Mouse (Mus musculus): ENCODE measurements around the gene Hormad2. TPM values are rescaled to one million over a fixed set of nuclear protein-coding genes. Genes with fewer than 3 reads are reported as not detected.

Hormad2 gene
- total and polyA plus RNA-seq, 3 experiments: 16.0 to 17.0 TPM; not detected in 1

DNA sequence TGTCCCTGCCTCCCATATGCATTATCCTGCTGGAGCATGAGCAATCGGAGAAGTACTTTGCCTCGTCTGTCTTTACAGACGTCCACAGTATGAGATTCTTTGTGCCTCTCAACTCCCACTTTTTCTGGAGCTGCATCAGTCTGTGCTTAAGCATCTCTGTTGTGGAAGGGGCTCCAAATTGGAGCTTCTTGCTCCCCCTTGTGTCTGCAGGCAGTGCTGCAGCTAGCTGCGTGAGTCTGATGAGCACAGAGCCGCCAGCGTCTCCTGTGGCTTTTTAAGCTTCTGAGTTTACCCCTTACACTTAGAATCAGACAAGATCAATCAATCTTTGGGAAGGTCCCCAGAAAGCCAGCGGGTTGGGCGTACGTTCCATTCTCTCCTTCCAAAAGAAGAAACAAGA lies 10.2 kb upstream of the Hormad2 start (continued):
- TF ChIP-seq ZNF384 (IDR thresholded peaks at IDR 0.05; ENCODE audit: low read depth, low read length) (no peak), JUND (IDR thresholded peaks at IDR 0.05; ENCODE audit: low read depth, low read length) (0 out of 2 replicates have a peak, but pooled peaks have one; percentile 26), POLR2A (IDR thresholded peaks at IDR 0.05; ENCODE audit: control insufficient read depth in 1 of 2, insufficient read depth in 1 of 2, low read depth in 1 of 2, low read length in 2 of 2, poor library complexity in 1 of 2) (no peak), CHD1 (IDR thresholded peaks at IDR 0.05; ENCODE audit: low read depth, low read length) (no peak), NRF1 (IDR thresholded peaks at IDR 0.05; ENCODE audit: insufficient read depth, low read depth, low read length, poor library complexity, severe bottlenecking) (no peak), TCF12 (IDR thresholded peaks at IDR 0.05; ENCODE audit: low read depth, low read length) (no peak), GATA1 (IDR thresholded peaks at IDR 0.05; ENCODE audit: low read depth, low read length) (no peak), MAX (IDR thresholded peaks at IDR 0.05; ENCODE audit: low read length) (peak; percentile 43; the same call in 1 of the 2 replicates), BHLHE40 (IDR thresholded peaks at IDR 0.05; ENCODE audit: borderline replicate concordance, low read depth, low read length) (no peak), MEF2A (IDR thresholded peaks at IDR 0.05; ENCODE audit: extremely low read depth, insufficient replicate concordance, low read depth, low read length, poor library complexity, severe bottlenecking) (no peak), ETS1 (IDR thresholded peaks at IDR 0.05; ENCODE audit: low read depth, low read length) (no peak), GABPA (IDR thresholded peaks at IDR 0.05; ENCODE audit: low read depth, low read length) (no peak), MYC (IDR thresholded peaks at IDR 0.05; ENCODE audit: low read depth, low read length) (no peak), POLR2AphosphoS2 (IDR thresholded peaks at IDR 0.05; ENCODE audit: low read length) (no peak)

DNA sequence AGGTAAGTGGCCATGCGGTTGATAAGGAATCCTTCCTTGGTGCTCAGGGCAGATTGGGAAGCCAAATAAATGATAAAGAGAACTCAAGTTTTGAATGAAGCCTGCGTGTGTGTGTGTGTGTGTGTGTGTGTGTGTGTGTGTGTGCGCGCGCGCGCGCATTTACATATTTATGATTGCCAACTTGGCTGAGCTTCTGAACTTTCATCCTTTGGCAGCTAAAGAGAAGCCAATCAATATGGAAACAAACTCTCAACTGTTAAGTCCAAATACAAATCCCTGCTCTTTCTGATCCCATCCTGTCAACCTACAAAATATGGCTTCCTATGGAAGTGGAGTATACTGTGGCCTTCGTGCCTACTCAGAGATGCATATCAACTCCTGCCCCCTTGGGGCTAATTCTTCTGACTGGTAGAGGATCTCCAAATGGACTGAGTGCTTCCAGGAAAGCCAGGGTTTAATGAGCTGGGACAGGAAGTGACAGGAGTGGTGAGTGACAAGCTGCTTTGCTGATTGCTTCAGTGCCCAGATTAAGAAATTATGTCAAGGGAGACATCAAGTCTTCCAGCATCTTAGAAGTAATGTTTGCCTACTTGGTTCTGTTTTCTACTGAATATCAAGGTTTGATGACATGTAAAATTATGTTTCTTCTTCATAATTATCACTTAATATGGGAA lies 5.4 kb upstream of the Hormad2 start:
- no peak for DNase-seq (ENCODE audit: low read depth, low spot score)
- H3K9ac ChIP-seq (ENCODE audit: control insufficient read depth, low read depth, low read length, poor library complexity, severe bottlenecking): no peak overlapping the region
- H3K4me3 ChIP-seq (ENCODE audit: control insufficient read depth in 1 of 2, insufficient read depth in 1 of 2, low read depth in 2 of 2, low read length in 2 of 2): no peak overlapping the region
- H3K79me2 ChIP-seq (ENCODE audit: control insufficient read depth, insufficient read depth, low read length, poor library complexity): no peaks in the 10 kb centered on the region
- H3K36me3 ChIP-seq (ENCODE audit: control insufficient read depth in 1 of 2, insufficient read depth in 2 of 2, low read length in 2 of 2): peaks cover 0 to under 1% of the 10 kb centered on the region in 2 experiments; a peak in 1 of 4 replicates
- peaks cover 2 to 3% of the 10 kb centered on the region in 2 experiments; a peak in 2 of 4 replicates for H3K27me3 ChIP-seq (ENCODE audit: control insufficient read depth in 1 of 2, insufficient read depth in 2 of 2, low read length in 2 of 2)
- no peaks in the 10 kb centered on the region; a peak in 1 of 4 replicates for H3K4me1 ChIP-seq (ENCODE audit: control insufficient read depth in 1 of 2, insufficient read depth in 2 of 2, low read length in 2 of 2)
- no peak overlapping the region for H3K27ac ChIP-seq (ENCODE audit: control insufficient read depth, low read depth, low read length)
- no peaks in the 10 kb centered on the region for H3K9me3 ChIP-seq (replicated peaks; ENCODE audit: insufficient read depth, low read length)
- TF ChIP-seq TCF12 (IDR thresholded peaks at IDR 0.05; ENCODE audit: low read depth, low read length) (no peak), USF1 (IDR thresholded peaks at IDR 0.05; ENCODE audit: low read depth, low read length) (no peak), POLR2AphosphoS5 (IDR thresholded peaks at IDR 0.05; ENCODE audit: borderline replicate concordance, low read depth, low read length) (no peak)

DNA sequence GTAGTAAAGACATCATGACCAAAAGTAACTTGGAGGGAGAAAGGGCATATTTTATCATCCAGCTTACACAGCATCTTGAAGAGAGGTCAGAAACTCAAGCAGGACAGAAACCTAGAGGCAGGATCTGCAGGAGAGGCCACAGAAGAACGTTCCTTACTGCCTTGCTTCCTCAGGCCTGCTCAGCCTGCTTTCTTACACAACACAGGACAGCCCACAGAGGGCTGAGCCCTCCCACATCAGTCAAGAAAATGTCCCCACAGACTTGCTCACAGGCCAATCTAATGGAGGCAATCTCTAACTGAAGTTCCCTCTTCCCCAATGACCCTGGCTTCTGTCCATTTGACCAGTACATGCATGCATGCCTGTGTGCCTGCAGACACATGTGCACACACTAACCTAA lies 1.4 kb upstream of the Hormad2 start:
- Histone ChIP-seq H3K27me3 (ENCODE audit: control insufficient read depth in 1 of 2, insufficient read depth in 2 of 2, low read length in 2 of 2) (no peaks in the 10 kb centered on the region; a peak in 1 of 4 replicates), H3K27ac (ENCODE audit: control insufficient read depth, low read depth, low read length) (no peak overlapping the region), H3K9me3 (replicated peaks; ENCODE audit: insufficient read depth, low read length) (no peaks in the 10 kb centered on the region), H3K9ac (ENCODE audit: control insufficient read depth, low read depth, low read length, poor library complexity, severe bottlenecking) (no peak overlapping the region), H3K36me3 (ENCODE audit: control insufficient read depth in 1 of 2, insufficient read depth in 2 of 2, low read length in 2 of 2) (peaks cover 0 to 11% of the 10 kb centered on the region in 2 experiments; a peak in 2 of 4 replicates), H3K79me2 (ENCODE audit: control insufficient read depth, insufficient read depth, low read length, poor library complexity) (peaks cover 4% of the 10 kb centered on the region), H3K4me1 (ENCODE audit: control insufficient read depth in 1 of 2, insufficient read depth in 2 of 2, low read length in 2 of 2) (peaks cover 0 to 9% of the 10 kb centered on the region in 2 experiments; a peak in 1 of 4 replicates), H3K4me3 (ENCODE audit: control insufficient read depth in 1 of 2, insufficient read depth in 1 of 2, low read depth in 2 of 2, low read length in 2 of 2) (no peak overlapping the region)
- no peak for DNase-seq (ENCODE audit: low read depth, low spot score)
- TF ChIP-seq USF1 (IDR thresholded peaks at IDR 0.05; ENCODE audit: low read depth, low read length) (no peak), MEF2A (IDR thresholded peaks at IDR 0.05; ENCODE audit: extremely low read depth, insufficient replicate concordance, low read depth, low read length, poor library complexity, severe bottlenecking) (no peak), MAFK (IDR thresholded peaks at IDR 0.05; ENCODE audit: borderline replicate concordance, low read depth, low read length) (no peak), ETS1 (IDR thresholded peaks at IDR 0.05; ENCODE audit: low read depth, low read length) (no peak), MAX (IDR thresholded peaks at IDR 0.05; ENCODE audit: low read length) (no peak)
